Mouse (Mus musculus): ENCODE measurements around the gene Snx25. TPM values are rescaled to one million over a fixed set of nuclear protein-coding genes. Genes with fewer than 3 reads are reported as not detected.

Gene Snx25
- total and polyA plus RNA-seq, 3 experiments, result 20.0 to 23.1 TPM; not detected in 1

- TF ChIP-seq ZC3H11A (IDR thresholded peaks at IDR 0.05; ENCODE audit: low read depth, low read length) (no peak), ETS1 (IDR thresholded peaks at IDR 0.05; ENCODE audit: low read depth, low read length) (no peak), BHLHE40 (IDR thresholded peaks at IDR 0.05; ENCODE audit: borderline replicate concordance, low read depth, low read length) (no peak), TAL1 (IDR thresholded peaks at IDR 0.05; ENCODE audit: low read length) (no peak), SMC3 (IDR thresholded peaks at IDR 0.05; ENCODE audit: low read depth, low read length) (no peak)
- Histone ChIP-seq H3K9me3 (replicated peaks; ENCODE audit: insufficient read depth, low read length) (no peaks in the 10 kb centered on the region), H3K79me2 (ENCODE audit: control insufficient read depth, insufficient read depth, low read length, poor library complexity) (no peaks in the 10 kb centered on the region), H3K27ac (ENCODE audit: control insufficient read depth, low read depth, low read length) (no peak overlapping the region), H3K4me3 (ENCODE audit: control insufficient read depth in 1 of 2, insufficient read depth in 1 of 2, low read depth in 2 of 2, low read length in 2 of 2) (no peak overlapping the region), H3K36me3 (ENCODE audit: control insufficient read depth in 1 of 2, insufficient read depth in 2 of 2, low read length in 2 of 2) (peaks cover 0 to 16% of the 10 kb centered on the region in 2 experiments; a peak in 2 of 4 replicates), H3K9ac (ENCODE audit: control insufficient read depth, low read depth, low read length, poor library complexity, severe bottlenecking) (no peak overlapping the region), H3K4me1 (ENCODE audit: control insufficient read depth in 1 of 2, insufficient read depth in 2 of 2, low read length in 2 of 2) (no peaks in the 10 kb centered on the region), H3K27me3 (ENCODE audit: control insufficient read depth in 1 of 2, insufficient read depth in 2 of 2, low read length in 2 of 2) (no peaks in the 10 kb centered on the region)
- DNase-seq (ENCODE audit: low read depth, low spot score), result no peak
These were observed 44.3 kb downstream of the Snx25 start for GRCm38 (mm10) chr8:46107690-46108089.

GRCm38 (mm10) chr8:46103434-46103833 lies 48.5 kb downstream of the Snx25 start:
- H3K4me1 ChIP-seq (ENCODE audit: control insufficient read depth in 1 of 2, insufficient read depth in 2 of 2, low read length in 2 of 2), result no peaks in the 10 kb centered on the region
- no peak overlapping the region for H3K4me3 ChIP-seq (ENCODE audit: control insufficient read depth in 1 of 2, insufficient read depth in 1 of 2, low read depth in 2 of 2, low read length in 2 of 2)
- H3K36me3 ChIP-seq (ENCODE audit: control insufficient read depth in 1 of 2, insufficient read depth in 2 of 2, low read length in 2 of 2), result peaks cover 0 to 22% of the 10 kb centered on the region in 2 experiments; a peak in 2 of 4 replicates
- no peak for TF ChIP-seq ZKSCAN1 (IDR thresholded peaks at IDR 0.05; ENCODE audit: low read depth, low read length)
- TF ChIP-seq ELF1 (IDR thresholded peaks at IDR 0.05; ENCODE audit: low read depth, low read length), result no peak
- no peak for TF ChIP-seq MEF2A (IDR thresholded peaks at IDR 0.05; ENCODE audit: extremely low read depth, insufficient replicate concordance, low read depth, low read length, poor library complexity, severe bottlenecking)
- no peak for TF ChIP-seq MXI1 (IDR thresholded peaks at IDR 0.05; ENCODE audit: low read depth, low read length)
- TF ChIP-seq E2F4 (IDR thresholded peaks at IDR 0.05; ENCODE audit: borderline replicate concordance, low read depth, low read length), result no peak
- TF ChIP-seq CHD1 (IDR thresholded peaks at IDR 0.05; ENCODE audit: low read depth, low read length), result no peak
- no peak for TF ChIP-seq MAZ (IDR thresholded peaks at IDR 0.05; ENCODE audit: low read depth, low read length)
- TF ChIP-seq GABPA (IDR thresholded peaks at IDR 0.05; ENCODE audit: low read depth, low read length), result no peak
- no peak for TF ChIP-seq MYC (IDR thresholded peaks at IDR 0.05; ENCODE audit: low read depth, low read length)
- no peak for TF ChIP-seq NRF1 (IDR thresholded peaks at IDR 0.05; ENCODE audit: insufficient read depth, low read depth, low read length, poor library complexity, severe bottlenecking)
- TF ChIP-seq HCFC1 (IDR thresholded peaks at IDR 0.05; ENCODE audit: low read depth, low read length), result no peak
- TF ChIP-seq SIN3A (IDR thresholded peaks at IDR 0.05; ENCODE audit: low read length), result no peak
- no peak for TF ChIP-seq NELFE (IDR thresholded peaks at IDR 0.05; ENCODE audit: low read depth, low read length)
- TF ChIP-seq EP300 (IDR thresholded peaks at IDR 0.05; ENCODE audit: low read depth in 1 of 2, low read length in 2 of 2), result no peak
- no peak for TF ChIP-seq TCF12 (IDR thresholded peaks at IDR 0.05; ENCODE audit: low read depth, low read length)
- TF ChIP-seq ZC3H11A (IDR thresholded peaks at IDR 0.05; ENCODE audit: low read depth, low read length), result no peak
- TF ChIP-seq UBTF (IDR thresholded peaks at IDR 0.05; ENCODE audit: borderline replicate concordance, insufficient read depth, low read depth, low read length), result no peak
- no peak for DNase-seq (ENCODE audit: low read depth, low spot score)
- no peak overlapping the region for H3K27ac ChIP-seq (ENCODE audit: control insufficient read depth, low read depth, low read length)
- H3K9me3 ChIP-seq (replicated peaks; ENCODE audit: insufficient read depth, low read length), result no peaks in the 10 kb centered on the region
- H3K79me2 ChIP-seq (ENCODE audit: control insufficient read depth, insufficient read depth, low read length, poor library complexity), result no peaks in the 10 kb centered on the region
- H3K9ac ChIP-seq (ENCODE audit: control insufficient read depth, low read depth, low read length, poor library complexity, severe bottlenecking), result no peak overlapping the region
- no peaks in the 10 kb centered on the region for H3K27me3 ChIP-seq (ENCODE audit: control insufficient read depth in 1 of 2, insufficient read depth in 2 of 2, low read length in 2 of 2)

Data from MEL (cell line).